Mouse (Mus musculus) bone marrow macrophage, adult 2 months (primary cell): Measurements from ENCODE around the gene Fscn2. TPM values are rescaled to one million over a fixed set of nuclear protein-coding genes. Genes with fewer than 3 reads are reported as not detected.
A peak's percentile ranks its signal among the peaks of the same experiment; 100 is the strongest.

Experiments used
- H3K27ac ChIP-seq: 2 replicates; pipeline ENCODE4 v1.5.1; 2012; ENCODE audit warnings: low read depth, low read length; ENCODE audit not compliant: insufficient read depth
- H3K4me1 ChIP-seq: 2 replicates; pipeline ENCODE4 v1.6.1; 2012; ENCODE audit warnings: low read length; ENCODE audit not compliant: control insufficient read depth, insufficient read depth
- H3K4me3 ChIP-seq: 2 replicates; pipeline ENCODE4 v1.5.1; 2012; ENCODE audit warnings: mild to moderate bottlenecking, low read length, moderate library complexity; ENCODE audit not compliant: insufficient read depth
- CTCF ChIP-seq: IDR thresholded peaks from 2 replicates; pipeline ENCODE4 v1.5.1; 2012; ENCODE audit warnings: low read depth, mild to moderate bottlenecking, low read length, moderate library complexity
- POLR2A ChIP-seq: IDR thresholded peaks from 2 replicates; pipeline ENCODE4 v1.6.1; 2012; ENCODE audit warnings: mild to moderate bottlenecking, low read depth, low read length, borderline replicate concordance
- polyA plus RNA-seq: library from polyadenylated mRNA; stranded (reverse); fragments of >200 nt; gene quantifications from 2 replicates; pipeline ENCODE4 v1.2.4, GENCODE M21; 2012; ENCODE audit not compliant: missing spikeins, insufficient read depth, insufficient read length

The Fscn2 gene
- polyA plus RNA-seq, 1 experiment, result not detected

DNA sequence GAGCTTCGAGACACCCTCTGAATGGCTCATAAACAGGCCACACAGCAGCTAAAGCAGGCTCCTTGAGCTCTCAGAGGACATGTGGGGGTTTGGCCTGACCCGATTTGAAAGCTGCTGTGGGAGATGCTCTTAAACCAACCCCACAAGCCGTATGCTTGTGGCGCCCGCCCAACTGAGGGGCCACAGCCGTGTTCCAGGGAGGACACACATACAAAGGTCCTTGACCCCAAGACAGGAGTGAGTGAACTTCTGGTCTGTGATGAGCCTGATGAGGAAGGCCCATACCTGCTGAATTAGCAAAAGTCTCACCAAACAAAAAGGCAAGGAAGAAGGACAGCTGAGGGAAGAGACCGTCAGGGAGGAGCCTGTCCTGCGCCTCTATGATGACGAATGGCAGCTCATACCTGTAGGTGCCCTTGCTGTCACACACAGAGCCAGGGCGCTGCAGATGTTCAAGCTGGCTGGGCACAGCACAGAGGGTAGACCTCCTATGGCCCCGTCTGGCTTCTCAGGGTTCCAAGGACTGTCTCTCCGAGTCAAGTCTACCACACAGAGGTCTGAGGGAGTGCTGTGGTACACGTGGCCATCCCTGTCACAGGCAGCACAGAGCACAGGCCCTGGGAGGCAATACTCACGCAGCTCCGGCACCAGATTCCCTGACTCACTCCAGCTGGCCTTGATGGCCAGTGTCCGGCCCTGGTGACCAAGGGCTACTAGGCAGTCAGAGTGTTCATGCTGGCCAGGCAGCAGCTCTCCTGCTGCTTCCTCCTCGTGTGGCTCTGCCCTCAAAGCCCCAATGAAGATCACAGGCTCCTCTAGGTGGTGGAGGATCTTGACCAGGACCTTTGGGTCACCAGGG is 15.2 kb downstream of the Fscn2 start:
- Histone ChIP-seq H3K4me3 (no peak overlapping the region), H3K4me1 (no peaks in the 10 kb centered on the region; the same call in 1 of the 2 replicates), H3K27ac (no peak overlapping the region)
- TF ChIP-seq CTCF (no peak), POLR2A (no peak)

DNA sequence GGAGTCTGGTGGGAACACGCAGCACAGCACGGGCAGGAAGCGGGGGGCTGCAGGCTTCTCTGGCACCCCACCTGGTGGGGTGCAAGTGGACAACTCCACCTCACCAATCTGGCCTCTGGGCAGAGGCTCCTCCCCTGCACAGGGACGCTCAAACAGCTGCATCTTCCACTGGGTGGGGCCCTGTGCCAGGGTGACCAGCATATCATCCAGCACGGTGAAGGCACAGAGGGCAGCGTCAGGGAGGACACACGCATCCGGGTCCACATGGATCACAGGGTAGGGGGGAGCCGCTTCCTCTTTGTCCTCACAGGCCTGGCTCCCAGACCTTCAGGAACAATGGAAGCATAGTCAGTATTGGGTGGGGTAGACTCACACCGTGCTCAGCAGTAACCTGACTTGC is 16.0 kb downstream of the Fscn2 start:
- H3K4me3 ChIP-seq, result peak overlapping the region; percentile 91
- no peak for TF ChIP-seq POLR2A
- TF ChIP-seq CTCF, result no peak
- H3K4me1 ChIP-seq, result no peaks in the 10 kb centered on the region; the same call in 1 of the 2 replicates
- H3K27ac ChIP-seq, result no peak overlapping the region

DNA sequence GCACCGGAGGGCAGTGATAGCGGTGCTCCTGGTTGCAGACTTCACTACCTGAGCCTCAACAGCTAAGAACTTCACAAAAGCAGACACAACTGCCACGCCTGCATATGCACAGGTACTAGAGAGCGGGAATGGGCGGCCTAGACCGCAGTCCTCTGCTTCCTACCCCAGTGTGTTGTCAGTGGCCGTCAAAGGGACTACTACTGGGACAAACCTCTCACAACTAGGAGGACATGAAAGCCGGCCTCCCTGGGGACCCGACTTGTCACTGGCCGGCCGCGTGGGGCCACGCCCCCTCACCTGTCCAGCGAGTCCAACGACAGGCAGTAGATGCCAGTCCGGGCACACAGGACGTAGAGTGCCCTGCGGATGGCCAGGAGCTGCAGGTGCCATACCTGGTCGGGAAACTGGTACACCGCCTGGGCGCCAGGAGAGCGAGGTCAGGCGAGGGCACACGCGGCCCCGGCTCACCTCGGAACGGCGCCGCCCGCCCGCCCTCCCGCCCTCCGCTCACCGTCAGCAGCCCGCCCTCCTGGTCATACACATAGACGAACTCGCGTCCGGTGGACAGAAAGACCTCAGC is 16.8 kb downstream of the Fscn2 start:
- H3K27ac ChIP-seq, result no peak overlapping the region
- H3K4me3 ChIP-seq, result peak overlapping the region; percentile 91
- TF ChIP-seq CTCF, result no peak
- no peak for TF ChIP-seq POLR2A
- no peaks in the 10 kb centered on the region; the same call in 1 of the 2 replicates for H3K4me1 ChIP-seq

DNA sequence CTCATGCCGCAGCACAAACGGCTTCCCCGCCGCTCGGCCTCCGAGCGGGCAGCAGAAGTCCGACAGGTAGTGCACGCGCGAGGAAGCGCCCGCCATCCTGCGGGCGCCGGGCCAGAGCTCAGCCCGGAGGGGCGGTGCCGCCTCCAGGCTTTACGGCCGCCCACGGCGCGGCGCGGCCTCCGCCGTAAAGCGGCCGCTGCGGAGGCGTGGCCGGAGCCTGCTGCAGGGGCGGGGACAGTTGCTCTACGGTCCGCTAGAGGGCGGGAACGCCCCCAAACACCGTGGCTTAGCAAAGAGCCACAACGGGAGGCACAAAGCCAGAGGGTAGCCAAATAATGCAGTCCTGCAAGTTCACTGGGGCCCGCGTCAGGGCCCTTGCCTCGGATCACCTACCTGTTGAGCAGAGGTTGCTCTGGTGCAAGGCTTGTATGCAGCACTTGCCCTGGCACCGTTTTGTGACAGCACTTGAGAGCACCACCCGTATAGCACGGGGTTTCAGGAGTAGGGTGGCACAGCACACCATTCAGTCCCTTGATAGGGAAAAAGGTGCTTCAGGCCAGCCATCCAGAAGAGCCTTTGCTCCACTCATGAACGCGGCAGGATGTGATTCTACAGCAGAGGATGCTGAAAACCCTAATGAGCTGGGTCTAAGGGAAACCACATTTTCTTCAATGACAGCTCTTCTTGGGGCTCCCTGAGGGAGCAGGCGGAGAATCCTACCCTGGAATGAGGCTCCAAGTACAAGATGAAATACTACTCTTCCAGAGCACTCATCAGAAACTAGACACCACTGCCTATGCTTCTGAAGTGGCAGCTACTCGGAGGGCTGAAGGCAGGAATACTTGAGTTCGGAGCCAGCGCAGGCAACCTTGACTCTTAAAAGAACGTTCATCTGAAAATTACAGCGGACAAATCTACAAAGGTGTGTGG is 17.5 kb downstream of the Fscn2 start, which contains the start of gene Faap100:
Faap100 (minus strand) TSS at position 154 of the 930 bp plus-strand sequence.
- H3K4me3 ChIP-seq, result peak within 1 kb of the TSS; percentile 91
- H3K27ac ChIP-seq, result no peak within 1 kb of the TSS
- H3K4me1 ChIP-seq, result no peaks in the 10 kb centered on the region; the same call in 1 of the 2 replicates
- no peak for TF ChIP-seq POLR2A
- TF ChIP-seq CTCF, result no peak

DNA sequence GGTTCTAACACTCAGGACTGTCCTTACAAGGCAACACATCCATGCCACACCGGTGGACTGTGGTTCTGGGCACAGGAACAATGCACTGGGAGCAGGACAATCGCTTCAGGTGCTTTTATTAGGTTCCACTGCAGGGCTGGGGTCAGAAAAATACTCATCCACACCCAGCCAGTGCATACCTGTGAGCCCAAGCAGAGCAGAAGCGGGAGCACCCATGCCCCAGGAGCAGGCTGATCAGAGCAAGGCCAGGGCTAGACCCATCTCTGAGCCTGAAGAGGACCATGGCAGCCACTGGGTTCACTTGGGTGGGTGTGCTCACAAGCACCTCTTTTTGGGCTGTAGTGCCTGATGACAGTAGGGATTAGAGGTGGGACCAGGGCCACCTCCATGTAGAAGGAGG is 18.9 kb downstream of the Fscn2 start:
- Histone ChIP-seq H3K4me3 (no peak overlapping the region), H3K4me1 (no peaks in the 10 kb centered on the region; the same call in 1 of the 2 replicates), H3K27ac (no peak overlapping the region)
- no peak for TF ChIP-seq POLR2A
- TF ChIP-seq CTCF, result no peak

DNA sequence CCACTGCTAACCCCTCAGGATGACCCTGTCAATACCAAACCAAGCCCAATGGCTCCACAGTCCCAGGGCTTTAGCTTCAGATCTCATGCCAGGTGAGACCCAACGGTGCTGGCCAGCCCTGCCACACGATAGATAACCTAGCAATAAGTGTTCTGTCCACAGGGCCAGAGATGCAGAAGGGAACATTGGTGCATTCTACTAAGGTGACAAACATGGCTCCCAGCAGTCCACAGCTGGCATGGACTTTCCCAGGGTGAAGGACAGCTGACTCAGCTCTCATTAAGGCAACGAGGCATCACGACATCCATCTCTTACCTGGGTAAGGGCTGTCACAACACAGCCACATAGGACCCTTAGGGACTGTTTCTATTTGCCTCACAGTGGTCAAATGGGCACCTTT is 19.8 kb downstream of the Fscn2 start:
- Histone ChIP-seq H3K4me3 (no peak overlapping the region), H3K27ac (no peak overlapping the region), H3K4me1 (no peaks in the 10 kb centered on the region; the same call in 1 of the 2 replicates)
- no peak for TF ChIP-seq CTCF
- no peak for TF ChIP-seq POLR2A

DNA sequence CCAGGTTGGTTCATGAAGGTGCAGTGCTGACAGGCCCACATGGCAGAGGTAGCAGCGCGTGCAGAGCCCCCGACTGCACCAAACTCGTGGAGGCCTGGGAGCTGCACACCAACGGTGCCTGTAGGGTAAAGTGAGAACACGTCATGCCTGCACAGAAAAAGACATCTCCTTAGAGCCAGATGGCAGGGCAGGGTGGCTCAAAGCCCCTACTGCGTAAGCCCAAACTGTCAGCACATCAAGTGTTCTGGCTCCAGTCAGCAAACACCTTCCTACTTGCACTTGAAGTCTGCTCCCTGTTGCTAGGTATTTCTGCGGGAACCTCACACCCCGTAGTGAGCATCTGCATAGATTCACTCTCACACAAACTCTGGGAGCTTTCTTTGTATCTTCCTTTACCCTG is 21.2 kb downstream of the Fscn2 start:
- H3K27ac ChIP-seq, result no peak overlapping the region
- H3K4me1 ChIP-seq, result peaks cover 2% of the 10 kb centered on the region; the same call in 1 of the 2 replicates
- H3K4me3 ChIP-seq, result no peak overlapping the region
- TF ChIP-seq CTCF (no peak), POLR2A (no peak)

DNA sequence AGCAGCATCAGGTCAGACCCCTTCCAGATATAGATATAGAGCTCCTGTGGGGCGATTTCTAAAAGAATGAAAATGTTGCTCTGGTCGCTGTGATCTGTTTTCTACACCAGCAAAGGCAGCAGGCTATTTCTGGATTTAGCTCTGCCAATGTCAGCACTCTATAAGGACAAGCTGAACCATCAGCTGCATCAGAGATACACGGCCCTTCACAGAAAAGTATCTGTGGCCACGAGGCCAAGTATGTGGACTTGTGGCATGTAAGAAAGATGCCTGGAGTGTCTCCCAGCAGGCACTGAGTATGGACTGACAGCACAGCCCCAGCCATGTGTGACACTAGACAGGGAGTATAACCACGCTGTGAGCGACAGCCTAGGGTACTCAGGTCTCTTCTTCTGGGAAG is 25.3 kb downstream of the Fscn2 start:
- Histone ChIP-seq H3K4me1 (0 out of 2 replicates have a peak, but pooled peaks cover 2% of the 10 kb centered on the region), H3K27ac (no peak overlapping the region), H3K4me3 (no peak overlapping the region)
- TF ChIP-seq CTCF (no peak), POLR2A (no peak)

DNA sequence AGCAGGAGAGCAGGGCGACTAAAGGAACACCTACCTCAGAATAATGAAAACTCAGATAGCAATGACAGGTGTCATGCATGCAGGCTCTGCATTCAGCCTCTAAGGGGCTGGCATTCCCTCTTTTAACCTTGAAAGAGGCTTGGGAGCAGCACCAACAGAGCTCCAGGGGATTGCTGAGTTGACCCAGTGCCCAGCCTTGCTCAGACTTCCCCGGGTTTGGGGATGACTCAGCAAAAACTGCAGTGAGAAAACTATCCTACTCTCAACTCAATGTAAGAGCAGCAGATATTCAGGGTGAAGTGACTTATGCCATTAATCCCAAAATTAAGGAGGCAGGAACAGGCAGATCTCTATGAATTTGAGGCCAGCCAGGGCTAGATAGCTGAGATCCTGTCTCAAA is 25.8 kb downstream of the Fscn2 start:
- 0 out of 2 replicates have a peak, but pooled peaks cover 2% of the 10 kb centered on the region for H3K4me1 ChIP-seq
- TF ChIP-seq CTCF, result no peak
- TF ChIP-seq POLR2A, result no peak
- H3K4me3 ChIP-seq, result no peak overlapping the region
- no peak overlapping the region for H3K27ac ChIP-seq
